Mouse (Mus musculus): ENCODE results near the gene Cdk5rap2. TPM values are rescaled to one million over a fixed set of nuclear protein-coding genes. Genes with fewer than 3 reads are reported as not detected.

The Cdk5rap2 gene
- polyA plus RNA-seq, 1 experiment from 2014 or later: 12.4 TPM

DNA sequence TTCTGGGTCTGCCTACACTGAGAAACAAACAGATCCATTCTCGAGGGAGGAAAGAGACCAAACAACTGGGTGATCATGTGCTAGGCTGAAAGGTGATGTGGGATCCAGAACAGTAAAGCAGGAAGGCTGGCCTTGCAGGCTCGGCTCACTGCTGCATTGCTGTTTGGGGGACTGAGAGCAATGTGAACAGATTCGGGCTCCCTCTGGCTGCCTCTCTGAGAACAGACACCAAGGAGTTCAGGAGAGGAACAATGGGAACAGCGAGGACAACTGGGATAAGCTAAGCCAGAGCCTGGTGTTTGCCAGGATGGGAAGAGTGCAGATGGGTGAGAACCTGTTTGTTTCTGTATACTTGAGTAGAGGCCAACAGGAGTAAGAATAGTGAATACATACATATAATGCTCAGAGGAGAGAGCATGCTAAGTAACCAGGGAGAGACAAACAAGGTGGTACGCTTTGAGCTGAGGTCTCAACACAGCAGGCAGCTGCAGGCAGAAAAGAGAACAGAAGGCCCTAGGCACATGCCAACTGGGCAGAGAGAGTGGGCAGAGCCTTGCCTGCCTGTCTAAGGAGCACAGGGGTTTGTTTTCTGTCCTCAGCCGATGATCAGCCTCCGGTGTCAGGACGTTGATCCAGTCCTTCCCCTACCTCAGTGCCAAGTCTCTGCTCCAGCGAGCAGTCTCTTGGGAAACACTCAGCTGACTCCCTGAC is 8.0 kb downstream of the Cdk5rap2 start:
- H3K27ac ChIP-seq (ENCODE audit: low read depth, low read length): no peak overlapping the region
- peaks cover 9% of the 10 kb centered on the region; the same call in 1 of the 2 replicates for H3K36me3 ChIP-seq (ENCODE audit: control insufficient read depth, insufficient read depth, low read length)
- no peak overlapping the region for H3K4me3 ChIP-seq (ENCODE audit: low read depth, low read length)
- H3K4me1 ChIP-seq (replicated peaks; ENCODE audit: control insufficient read depth, insufficient read depth, low read length): no peaks in the 10 kb centered on the region
- no peak overlapping the region for H3K4me2 ChIP-seq
- H3K9me3 ChIP-seq (ENCODE audit: control insufficient read depth, low read length): no peaks in the 10 kb centered on the region
- 79% methylated on average over 9 of the region's 9 CpGs for whole genome bisulfite sequencing
- no peak overlapping the region for H3K9ac ChIP-seq (ENCODE audit: low read depth, low read length)
- no peak for ATAC-seq (replicated peaks; ENCODE audit: low FRiP score)
- no peaks in the 10 kb centered on the region for H3K27me3 ChIP-seq (replicated peaks; ENCODE audit: control insufficient read depth, insufficient read depth, low read length)
- DNase-seq (ENCODE audit: low spot score): no peak

DNA sequence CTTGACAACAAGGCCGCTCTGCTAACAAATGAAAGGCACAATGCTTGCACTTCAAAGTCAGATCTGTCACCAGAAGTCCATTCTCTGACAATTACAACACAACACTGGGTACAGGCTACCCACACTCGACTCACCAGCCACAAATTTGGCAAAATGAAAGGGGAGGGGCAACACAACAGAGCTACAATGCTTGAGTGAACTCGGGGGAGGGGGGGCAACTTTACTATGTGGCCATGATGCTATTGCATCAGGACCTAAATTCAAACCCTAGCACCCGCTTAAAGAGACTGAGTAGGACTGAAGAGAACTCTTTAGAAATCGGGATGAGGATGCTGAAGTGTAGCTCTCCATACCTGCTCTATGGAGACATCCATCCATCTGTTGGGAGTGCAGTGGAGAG is 10.8 kb downstream of the Cdk5rap2 start:
- ATAC-seq (replicated peaks; ENCODE audit: low FRiP score) (no peak), DNase-seq (ENCODE audit: low spot score) (no peak)
- WGBS: 81% methylated on average over 5 of the region's 5 CpGs
- Histone ChIP-seq H3K4me1 (replicated peaks; ENCODE audit: control insufficient read depth, insufficient read depth, low read length) (no peaks in the 10 kb centered on the region), H3K4me3 (ENCODE audit: low read depth, low read length) (no peak overlapping the region), H3K9ac (ENCODE audit: low read depth, low read length) (no peak overlapping the region), H3K27ac (ENCODE audit: low read depth, low read length) (no peak overlapping the region), H3K27me3 (replicated peaks; ENCODE audit: control insufficient read depth, insufficient read depth, low read length) (no peaks in the 10 kb centered on the region), H3K36me3 (ENCODE audit: control insufficient read depth, insufficient read depth, low read length) (peaks cover 11% of the 10 kb centered on the region; the same call in 1 of the 2 replicates), H3K9me3 (ENCODE audit: control insufficient read depth, low read length) (no peaks in the 10 kb centered on the region), H3K4me2 (no peak overlapping the region)

DNA sequence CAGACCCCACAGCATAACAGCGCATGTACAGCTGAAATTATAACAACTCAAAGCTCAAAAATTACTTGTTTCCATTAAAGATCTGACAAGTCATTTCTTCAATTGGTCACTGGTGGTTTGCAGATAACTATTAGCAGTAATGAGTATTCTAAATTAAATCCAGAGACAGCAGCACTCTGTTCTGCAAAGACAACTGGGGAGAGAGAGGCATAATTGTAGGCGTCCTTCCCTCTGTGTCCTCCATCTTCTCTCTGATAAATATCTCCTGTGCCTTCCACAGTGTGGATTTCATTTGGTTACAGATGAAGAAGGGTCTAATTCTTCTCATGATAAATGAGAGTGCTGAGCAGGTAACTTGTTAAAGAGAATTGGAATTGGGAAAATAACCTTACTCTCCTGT is 11.2 kb downstream of the Cdk5rap2 start:
- H3K36me3 ChIP-seq (ENCODE audit: control insufficient read depth, insufficient read depth, low read length): peaks cover 11% of the 10 kb centered on the region; the same call in 1 of the 2 replicates
- WGBS: 91% methylated on average over 2 of the region's 2 CpGs
- DNase-seq (ENCODE audit: low spot score): no peak
- H3K9ac ChIP-seq (ENCODE audit: low read depth, low read length): no peak overlapping the region
- no peaks in the 10 kb centered on the region for H3K4me1 ChIP-seq (replicated peaks; ENCODE audit: control insufficient read depth, insufficient read depth, low read length)
- no peak for ATAC-seq (replicated peaks; ENCODE audit: low FRiP score)
- no peak overlapping the region for H3K27ac ChIP-seq (ENCODE audit: low read depth, low read length)
- H3K27me3 ChIP-seq (replicated peaks; ENCODE audit: control insufficient read depth, insufficient read depth, low read length): no peaks in the 10 kb centered on the region
- no peak overlapping the region for H3K4me2 ChIP-seq
- no peak overlapping the region for H3K4me3 ChIP-seq (ENCODE audit: low read depth, low read length)
- no peaks in the 10 kb centered on the region for H3K9me3 ChIP-seq (ENCODE audit: control insufficient read depth, low read length)

DNA sequence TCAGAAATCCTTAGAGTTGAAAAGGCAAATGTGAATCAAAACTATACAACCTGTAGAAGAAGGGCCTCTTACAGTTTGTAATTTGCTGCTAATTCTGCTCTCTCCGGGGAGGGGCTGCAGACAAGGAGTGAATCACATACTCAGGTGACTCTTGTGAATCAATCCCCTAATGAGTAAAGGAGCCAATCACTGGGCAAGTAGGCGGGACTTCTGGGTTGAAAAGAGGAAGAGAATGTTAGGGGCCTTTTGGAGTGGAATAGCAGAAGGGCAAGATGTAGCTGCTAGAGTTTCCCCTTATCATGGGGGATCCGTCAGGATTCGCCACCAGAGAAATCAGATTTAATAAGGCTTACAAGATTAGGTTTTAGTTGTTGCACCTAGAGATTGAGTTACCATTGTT is 12.2 kb downstream of the Cdk5rap2 start:
- H3K4me2 ChIP-seq: no peak overlapping the region
- 81% methylated on average over 4 of the region's 4 CpGs for WGBS
- H3K9ac ChIP-seq (ENCODE audit: low read depth, low read length): no peak overlapping the region
- no peak overlapping the region for H3K4me3 ChIP-seq (ENCODE audit: low read depth, low read length)
- H3K27me3 ChIP-seq (replicated peaks; ENCODE audit: control insufficient read depth, insufficient read depth, low read length): no peaks in the 10 kb centered on the region
- ATAC-seq (replicated peaks; ENCODE audit: low FRiP score) (no peak), DNase-seq (ENCODE audit: low spot score) (no peak)
- peaks cover 6% of the 10 kb centered on the region; the same call in 1 of the 2 replicates for H3K36me3 ChIP-seq (ENCODE audit: control insufficient read depth, insufficient read depth, low read length)
- H3K9me3 ChIP-seq (ENCODE audit: control insufficient read depth, low read length): no peaks in the 10 kb centered on the region
- H3K27ac ChIP-seq (ENCODE audit: low read depth, low read length): no peak overlapping the region
- no peaks in the 10 kb centered on the region for H3K4me1 ChIP-seq (replicated peaks; ENCODE audit: control insufficient read depth, insufficient read depth, low read length)

DNA sequence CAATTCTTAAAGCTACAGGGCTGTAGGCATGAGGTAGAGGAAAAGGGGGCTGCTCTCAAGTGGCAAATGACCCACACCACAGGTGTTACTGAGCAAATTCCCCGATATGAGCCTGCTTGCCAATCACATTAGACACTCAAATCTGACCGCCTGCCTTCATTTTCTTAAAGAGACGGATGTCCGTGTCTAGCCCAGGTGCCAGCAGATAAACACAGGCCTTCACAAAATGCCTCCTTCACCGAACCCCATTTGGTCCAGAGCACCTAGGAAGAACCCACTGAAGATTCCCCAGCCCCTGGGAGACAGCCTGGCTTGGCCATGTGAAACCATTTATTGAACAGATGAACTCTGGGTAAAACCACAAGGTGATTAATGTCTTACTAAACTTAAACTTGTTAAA is 13.5 kb downstream of the Cdk5rap2 start:
- H3K27me3 ChIP-seq (replicated peaks; ENCODE audit: control insufficient read depth, insufficient read depth, low read length): no peaks in the 10 kb centered on the region
- H3K9me3 ChIP-seq (ENCODE audit: control insufficient read depth, low read length): no peaks in the 10 kb centered on the region
- H3K36me3 ChIP-seq (ENCODE audit: control insufficient read depth, insufficient read depth, low read length): peaks cover 3% of the 10 kb centered on the region; the same call in 1 of the 2 replicates
- no peak for DNase-seq (ENCODE audit: low spot score)
- H3K27ac ChIP-seq (ENCODE audit: low read depth, low read length): no peak overlapping the region
- WGBS: 86% methylated on average over 5 of the region's 5 CpGs
- no peaks in the 10 kb centered on the region for H3K4me1 ChIP-seq (replicated peaks; ENCODE audit: control insufficient read depth, insufficient read depth, low read length)
- no peak overlapping the region for H3K4me2 ChIP-seq
- no peak overlapping the region for H3K4me3 ChIP-seq (ENCODE audit: low read depth, low read length)
- no peak for ATAC-seq (replicated peaks; ENCODE audit: low FRiP score)
- no peak overlapping the region for H3K9ac ChIP-seq (ENCODE audit: low read depth, low read length)

DNA sequence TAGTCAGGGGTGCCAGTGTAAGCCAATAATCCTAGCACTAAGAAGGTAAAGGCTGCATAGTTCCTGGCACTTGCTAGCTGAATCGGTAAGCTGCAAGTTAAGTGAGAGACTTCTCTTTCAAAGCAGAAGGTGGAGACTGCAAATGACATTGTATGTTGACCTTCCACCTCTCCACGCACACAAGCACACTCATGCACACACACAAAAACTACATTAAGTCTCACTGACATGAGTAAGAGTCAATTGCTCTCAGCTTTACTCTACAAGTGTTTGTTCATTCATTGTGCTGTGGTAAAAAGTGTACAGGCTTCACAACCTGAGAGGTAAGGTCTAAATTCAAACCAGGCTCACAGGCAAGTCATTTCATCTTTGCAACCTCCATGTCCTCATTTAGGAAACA is 15.5 kb downstream of the Cdk5rap2 start:
- H3K27me3 ChIP-seq (replicated peaks; ENCODE audit: control insufficient read depth, insufficient read depth, low read length): no peaks in the 10 kb centered on the region
- H3K4me2 ChIP-seq: no peak overlapping the region
- no peaks in the 10 kb centered on the region for H3K4me1 ChIP-seq (replicated peaks; ENCODE audit: control insufficient read depth, insufficient read depth, low read length)
- 95% methylated on average over 2 of the region's 2 CpGs for WGBS
- no peak overlapping the region for H3K4me3 ChIP-seq (ENCODE audit: low read depth, low read length)
- no peak for DNase-seq (ENCODE audit: low spot score)
- H3K27ac ChIP-seq (ENCODE audit: low read depth, low read length): no peak overlapping the region
- no peaks in the 10 kb centered on the region for H3K9me3 ChIP-seq (ENCODE audit: control insufficient read depth, low read length)
- ATAC-seq (replicated peaks; ENCODE audit: low FRiP score): no peak
- no peak overlapping the region for H3K9ac ChIP-seq (ENCODE audit: low read depth, low read length)
- H3K36me3 ChIP-seq (ENCODE audit: control insufficient read depth, insufficient read depth, low read length): peaks cover 4% of the 10 kb centered on the region; the same call in 1 of the 2 replicates

DNA sequence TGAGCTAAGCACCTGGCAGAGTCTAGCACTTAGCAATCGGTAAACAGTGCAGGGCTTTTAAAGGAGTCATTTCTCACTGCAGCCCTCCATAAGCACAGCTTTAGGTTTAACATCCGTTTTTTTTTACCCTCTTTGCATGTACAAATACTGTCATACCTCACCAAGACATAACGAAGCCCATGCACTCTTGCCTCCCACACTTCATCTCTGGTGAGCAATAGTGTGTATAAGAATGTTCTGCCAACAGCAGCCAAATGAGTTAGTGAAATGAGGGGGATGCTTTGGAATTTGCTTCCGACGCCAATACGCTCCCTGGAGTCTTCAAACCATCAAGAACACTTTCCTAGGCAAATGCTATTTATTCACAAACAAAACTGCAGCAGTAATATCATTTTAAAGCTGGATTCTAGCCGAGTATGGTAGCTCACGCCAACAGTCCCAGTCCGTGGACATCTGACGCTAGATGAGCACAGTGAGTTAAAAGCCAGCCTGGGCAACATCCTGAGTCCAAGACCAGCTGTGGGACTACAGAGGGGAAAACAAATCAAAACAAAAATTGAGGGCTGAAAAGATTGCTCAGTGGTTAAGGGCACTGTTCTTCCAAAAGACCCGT is 18.4 kb downstream of the Cdk5rap2 start:
- DNase-seq (ENCODE audit: low spot score): no peak
- no peak overlapping the region for H3K27ac ChIP-seq (ENCODE audit: low read depth, low read length)
- WGBS: 88% methylated on average over 11 of the region's 11 CpGs

DNA sequence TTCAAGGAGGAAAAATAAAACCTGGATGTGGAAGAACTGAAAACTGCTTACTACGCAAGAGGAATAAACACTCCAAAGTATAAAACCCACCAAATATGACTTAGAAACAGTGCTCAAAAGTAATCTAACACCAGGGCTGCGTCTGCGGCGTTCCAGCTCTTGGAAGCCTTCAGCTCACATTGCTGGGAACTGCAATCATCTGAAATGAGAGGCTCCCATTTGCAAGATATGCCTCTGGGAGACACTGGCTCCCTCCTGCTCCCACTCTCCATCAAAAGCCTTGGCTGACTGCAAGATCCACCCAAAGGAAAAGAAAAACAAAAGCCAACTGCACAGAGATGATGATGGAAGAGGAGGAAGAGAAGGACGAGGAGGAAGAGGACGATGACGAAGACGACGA is 19.2 kb downstream of the Cdk5rap2 start:
- Histone ChIP-seq H3K9me3 (ENCODE audit: control insufficient read depth, low read length) (no peaks in the 10 kb centered on the region), H3K4me3 (ENCODE audit: low read depth, low read length) (no peak overlapping the region), H3K27ac (ENCODE audit: low read depth, low read length) (no peak overlapping the region), H3K9ac (ENCODE audit: low read depth, low read length) (no peak overlapping the region), H3K4me1 (replicated peaks; ENCODE audit: control insufficient read depth, insufficient read depth, low read length) (no peaks in the 10 kb centered on the region), H3K36me3 (ENCODE audit: control insufficient read depth, insufficient read depth, low read length) (peaks cover 4% of the 10 kb centered on the region; the same call in 1 of the 2 replicates), H3K27me3 (replicated peaks; ENCODE audit: control insufficient read depth, insufficient read depth, low read length) (no peaks in the 10 kb centered on the region), H3K4me2 (no peak overlapping the region)
- ATAC-seq (replicated peaks; ENCODE audit: low FRiP score) (no peak), DNase-seq (ENCODE audit: low spot score) (no peak)
- 91% methylated on average over 9 of the region's 9 CpGs for WGBS

More for the DNA sequence above, 18.4 kb downstream of the Cdk5rap2 start:
- ATAC-seq (replicated peaks; ENCODE audit: low FRiP score): no peak
- Histone ChIP-seq H3K4me3 (ENCODE audit: low read depth, low read length) (no peak overlapping the region), H3K4me1 (replicated peaks; ENCODE audit: control insufficient read depth, insufficient read depth, low read length) (no peaks in the 10 kb centered on the region), H3K9me3 (ENCODE audit: control insufficient read depth, low read length) (no peaks in the 10 kb centered on the region), H3K9ac (ENCODE audit: low read depth, low read length) (no peak overlapping the region), H3K4me2 (no peak overlapping the region), H3K27me3 (replicated peaks; ENCODE audit: control insufficient read depth, insufficient read depth, low read length) (no peaks in the 10 kb centered on the region), H3K36me3 (ENCODE audit: control insufficient read depth, insufficient read depth, low read length) (peaks cover 4% of the 10 kb centered on the region; the same call in 1 of the 2 replicates)

DNA sequence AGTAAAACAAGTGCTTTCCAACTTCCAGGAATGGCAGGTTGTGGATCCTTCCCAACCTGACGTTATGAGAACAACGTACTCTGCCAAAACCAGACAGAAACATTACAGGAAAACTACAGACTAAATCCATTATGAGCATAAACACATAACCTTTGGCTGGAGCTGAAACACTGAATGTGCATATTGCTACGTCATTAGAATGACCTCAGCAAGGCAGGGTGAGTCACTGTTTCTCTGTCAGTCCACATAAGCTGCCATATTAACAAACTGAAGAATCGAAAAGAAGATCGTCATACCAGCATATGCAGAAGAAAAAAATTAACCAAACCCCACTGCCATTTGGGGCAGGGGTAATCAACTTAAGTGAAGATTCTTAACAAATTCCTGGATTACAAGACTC is 24.0 kb downstream of the Cdk5rap2 start:
- WGBS: 89% methylated on average over 5 of the region's 5 CpGs
- no peaks in the 10 kb centered on the region for H3K27me3 ChIP-seq (replicated peaks; ENCODE audit: control insufficient read depth, insufficient read depth, low read length)
- H3K36me3 ChIP-seq (ENCODE audit: control insufficient read depth, insufficient read depth, low read length): peaks cover 2% of the 10 kb centered on the region; the same call in 1 of the 2 replicates

More for the DNA sequence above, 24.0 kb downstream of the Cdk5rap2 start:
- no peak for ATAC-seq (replicated peaks; ENCODE audit: low FRiP score)
- DNase-seq (ENCODE audit: low spot score): no peak
- Histone ChIP-seq H3K27ac (ENCODE audit: low read depth, low read length) (no peak overlapping the region), H3K4me3 (ENCODE audit: low read depth, low read length) (no peak overlapping the region), H3K4me1 (replicated peaks; ENCODE audit: control insufficient read depth, insufficient read depth, low read length) (no peaks in the 10 kb centered on the region), H3K4me2 (no peak overlapping the region), H3K9me3 (ENCODE audit: control insufficient read depth, low read length) (no peaks in the 10 kb centered on the region), H3K9ac (ENCODE audit: low read depth, low read length) (no peak overlapping the region)
